Mouse (Mus musculus) monocyte, adult 2 months (primary cell): ENCODE data around the gene Neb.

ENCODE experiments used
- DNase-seq, 2 experiments: peaks; one replicate each; pipeline ENCODE4 v3.0.0; 2022; ENCODE audit warnings: low spot score in 2 of 2, low read depth in 1 of 2

Neb gene

DNA sequence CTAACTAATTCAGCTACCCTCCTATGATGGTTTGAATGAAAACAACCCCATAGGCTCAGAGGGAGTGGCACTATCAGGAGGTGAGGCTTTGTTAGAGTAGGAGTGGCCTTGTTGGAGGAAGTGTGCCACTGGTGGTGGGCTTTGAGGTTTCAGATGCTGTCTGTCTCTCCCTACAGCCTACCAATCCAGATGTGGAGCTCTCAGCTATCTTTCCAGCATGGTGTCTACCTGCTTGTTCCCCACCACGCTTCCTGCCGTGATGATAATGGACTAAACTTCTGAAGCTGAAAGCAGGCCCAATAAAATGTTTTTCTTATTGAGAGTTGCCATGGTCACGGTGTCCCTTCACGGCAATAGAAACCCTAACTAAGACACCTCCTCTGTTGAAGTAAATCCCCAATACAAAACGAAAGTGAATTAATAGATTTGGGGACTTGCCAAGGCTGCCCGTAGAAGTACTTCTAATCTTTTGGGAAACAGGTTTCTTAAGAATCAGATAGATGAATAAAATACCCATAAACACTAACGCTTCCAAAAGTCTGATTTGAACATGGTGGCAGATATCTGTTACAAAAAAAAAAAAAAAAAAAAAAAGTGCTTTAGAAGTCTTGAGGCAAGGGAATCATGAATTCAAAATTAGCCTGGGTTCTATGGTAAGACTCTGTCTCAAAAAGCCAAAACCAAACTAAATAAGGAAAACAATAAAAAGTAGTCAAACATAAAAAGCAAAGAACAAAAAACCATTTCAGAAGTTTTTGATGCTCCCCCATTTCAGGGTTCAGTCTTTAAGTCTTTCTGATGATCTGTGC is 63.1 kb downstream of the Neb start:
- no peak for DNase-seq

DNA sequence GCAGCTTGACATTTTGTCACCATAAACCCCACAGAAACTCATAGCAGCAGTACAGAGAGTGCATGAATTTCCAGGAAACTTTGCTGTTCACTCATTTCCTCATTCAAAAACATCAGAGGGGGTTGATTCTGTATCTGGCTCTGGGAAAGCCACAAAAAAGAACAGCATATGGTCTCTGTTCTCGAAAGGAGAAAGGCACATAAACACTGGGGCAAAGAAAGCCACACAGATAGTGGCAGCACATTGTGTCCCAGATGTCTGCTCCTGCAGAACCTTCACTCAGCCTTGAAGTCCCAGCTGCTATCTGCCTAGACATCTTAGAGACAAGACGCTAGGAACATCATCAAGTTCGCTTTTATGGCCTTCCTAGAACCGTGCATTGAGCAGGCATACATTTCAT is 67.5 kb downstream of the Neb start:
- DNase-seq: no peak

DNA sequence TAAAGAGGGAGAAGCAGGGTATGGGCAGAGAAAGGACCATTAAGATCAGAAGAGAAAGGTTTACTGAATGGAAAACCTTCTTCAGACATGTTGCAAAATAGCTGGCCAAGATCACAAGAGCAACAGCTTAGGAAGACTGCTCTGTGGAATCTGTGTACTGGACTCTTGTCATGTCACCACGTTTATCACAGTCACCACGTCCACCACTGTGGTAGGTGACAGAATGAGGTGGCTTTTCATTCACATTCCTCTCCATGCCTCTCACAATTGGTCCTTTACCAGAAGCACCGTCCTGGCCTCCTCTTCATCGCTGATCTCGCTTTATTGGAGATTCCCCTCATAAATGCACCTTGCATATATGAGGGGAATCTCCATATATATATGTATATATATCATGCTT is 71.6 kb downstream of the Neb start:
- no peak for DNase-seq

DNA sequence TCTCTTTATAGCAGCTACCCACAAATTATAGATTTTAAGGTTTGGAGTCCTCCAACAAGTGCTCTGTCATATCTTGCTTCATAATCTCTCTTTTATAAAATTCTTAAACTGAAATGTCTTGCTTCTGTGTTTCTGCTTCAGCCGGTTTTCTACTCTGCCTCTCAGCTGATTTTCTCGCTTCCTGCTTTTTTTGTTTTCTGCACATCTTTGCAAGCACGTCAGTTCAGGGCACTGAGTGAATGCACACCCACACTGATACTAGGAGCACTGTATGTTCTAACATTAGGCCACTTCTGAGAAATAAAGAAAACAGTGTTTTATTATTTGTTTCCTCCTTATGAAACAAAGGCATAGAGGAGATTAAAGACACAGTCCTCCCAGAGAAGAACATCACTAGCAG is 73.7 kb downstream of the Neb start:
- no peak for DNase-seq

DNA sequence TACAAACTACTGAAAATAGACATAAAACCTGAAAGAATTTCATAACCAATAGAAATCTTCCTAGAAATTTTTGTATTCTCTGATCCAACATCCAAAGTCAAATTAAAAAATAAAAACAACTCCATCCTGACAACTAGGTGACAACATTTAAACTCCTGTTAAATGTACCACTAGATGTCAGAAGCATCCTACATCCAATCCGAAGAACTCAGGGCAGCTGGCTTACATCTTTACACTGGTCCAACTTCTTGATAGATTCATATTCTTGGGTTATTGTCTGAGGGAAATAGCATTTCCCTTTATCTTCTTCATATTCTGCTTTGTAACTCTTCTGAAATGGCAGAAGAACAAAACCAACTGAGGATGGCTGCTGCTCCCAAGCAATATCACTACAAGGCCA is 74.9 kb downstream of the Neb start:
- no peak for DNase-seq

DNA sequence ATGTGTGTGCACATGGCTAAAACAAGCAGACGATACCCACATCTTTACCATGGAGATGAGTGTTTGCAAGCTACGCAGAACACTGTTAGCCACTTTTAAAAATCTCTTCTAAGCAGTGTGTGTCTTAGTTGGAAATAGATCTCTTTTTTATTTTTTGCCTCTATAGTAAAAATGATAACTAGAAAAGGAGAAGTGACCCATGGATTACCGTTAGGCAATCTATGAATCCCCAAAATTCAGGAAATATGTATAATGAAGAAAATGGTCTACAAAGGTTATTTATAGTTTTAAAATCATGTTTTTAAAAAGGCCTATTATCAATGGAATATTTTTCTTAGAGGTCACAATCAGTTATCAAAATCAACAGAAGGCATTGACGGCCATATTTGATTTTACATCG is 80.3 kb downstream of the Neb start:
- no peak for DNase-seq

DNA sequence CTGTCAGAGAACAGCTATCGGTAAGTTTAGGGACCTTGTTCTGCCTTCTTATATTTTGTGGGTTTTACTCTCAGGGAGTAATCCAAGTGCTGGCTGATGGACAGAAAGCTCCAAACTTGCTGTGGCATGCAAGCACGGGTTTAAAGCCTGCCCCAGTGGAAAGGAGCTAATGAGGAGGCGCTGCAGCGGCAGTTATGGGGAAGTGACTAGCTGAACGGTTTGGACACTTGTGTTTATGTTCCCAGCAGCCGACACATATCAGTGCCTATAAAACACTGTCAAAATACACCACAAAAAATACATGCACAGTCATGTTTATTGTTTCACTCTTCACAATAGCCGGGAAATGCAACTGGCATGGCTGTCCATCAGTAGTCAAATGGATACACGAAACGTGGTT is 81.5 kb downstream of the Neb start:
- no peak for DNase-seq

DNA sequence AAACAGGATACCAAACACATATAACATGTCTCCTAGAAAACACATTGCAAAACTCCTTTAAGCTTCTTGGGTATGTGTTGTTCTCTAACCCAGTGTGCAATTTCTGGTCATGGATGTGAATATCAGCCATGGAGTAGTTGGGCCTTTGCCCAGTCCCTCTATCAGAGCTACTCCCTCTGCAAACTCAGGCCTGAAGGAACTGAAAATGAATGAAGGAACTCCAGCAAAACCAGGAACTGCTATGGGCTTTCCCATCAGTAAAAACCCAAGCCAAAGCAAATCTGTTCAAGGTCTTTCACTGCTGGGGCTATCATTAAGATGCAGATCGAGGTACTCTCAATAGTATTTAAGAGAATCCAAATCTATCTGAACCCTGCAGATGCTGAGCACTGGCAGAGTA is 90.8 kb downstream of the Neb start:
- DNase-seq: no peak

DNA sequence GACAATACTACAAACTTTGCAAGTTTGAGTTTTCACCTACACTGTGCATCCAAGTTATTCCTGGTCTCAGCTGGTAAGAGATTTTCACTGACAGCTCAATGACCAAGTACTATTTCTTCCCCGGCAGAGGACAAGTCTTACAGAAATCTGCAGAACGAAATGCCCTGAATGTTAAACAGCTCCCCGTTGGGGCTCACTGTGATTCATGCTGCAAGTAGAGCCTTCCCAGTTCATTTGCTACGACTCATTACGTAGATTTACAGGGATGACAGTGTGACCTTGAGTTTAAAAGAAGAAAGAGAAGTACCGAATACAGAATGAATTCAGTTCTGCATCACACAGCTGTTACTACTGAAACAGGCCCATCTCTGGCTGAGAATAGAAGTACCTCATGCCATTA is 91.9 kb downstream of the Neb start:
- no peak for DNase-seq

DNA sequence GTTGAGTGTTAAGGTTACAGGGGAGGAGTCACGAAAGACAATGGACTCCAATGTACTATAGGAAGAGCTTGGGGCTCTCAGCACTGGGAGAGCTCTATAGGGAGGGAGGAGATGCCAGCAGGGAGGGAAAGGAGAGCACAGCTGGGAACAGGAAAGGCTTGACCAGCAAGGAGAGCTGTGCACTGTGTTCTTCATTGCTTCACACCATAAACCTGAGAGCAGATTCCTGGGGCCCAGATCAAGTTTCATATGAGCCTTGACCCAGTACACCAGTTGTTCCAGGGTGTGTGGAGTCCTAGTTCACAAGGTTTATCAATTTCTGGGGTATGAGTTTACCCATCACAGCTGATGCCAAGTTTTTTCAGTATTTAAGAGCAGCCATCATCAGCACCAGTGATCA is 106.1 kb downstream of the Neb start:
- no peak for DNase-seq

DNA sequence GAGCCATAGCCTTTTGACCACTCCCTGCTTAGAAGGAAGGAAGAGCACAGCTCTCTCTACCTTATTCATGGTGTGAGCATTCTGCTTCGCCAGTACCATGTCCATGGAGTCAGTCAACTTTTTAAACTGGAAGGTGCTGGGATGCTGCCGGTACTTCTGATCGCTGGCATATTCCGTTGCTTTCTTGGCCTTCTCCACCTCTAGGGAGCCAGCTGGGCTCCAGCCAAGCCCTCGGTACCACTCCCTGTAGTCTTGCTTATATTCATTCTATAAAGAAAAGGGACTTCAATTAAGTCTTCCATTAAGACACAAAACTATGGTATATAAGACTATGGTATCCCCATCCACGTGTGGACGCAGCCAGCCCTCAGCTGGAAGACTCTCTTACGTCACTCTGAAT is 107.4 kb downstream of the Neb start:
- no peak for DNase-seq

DNA sequence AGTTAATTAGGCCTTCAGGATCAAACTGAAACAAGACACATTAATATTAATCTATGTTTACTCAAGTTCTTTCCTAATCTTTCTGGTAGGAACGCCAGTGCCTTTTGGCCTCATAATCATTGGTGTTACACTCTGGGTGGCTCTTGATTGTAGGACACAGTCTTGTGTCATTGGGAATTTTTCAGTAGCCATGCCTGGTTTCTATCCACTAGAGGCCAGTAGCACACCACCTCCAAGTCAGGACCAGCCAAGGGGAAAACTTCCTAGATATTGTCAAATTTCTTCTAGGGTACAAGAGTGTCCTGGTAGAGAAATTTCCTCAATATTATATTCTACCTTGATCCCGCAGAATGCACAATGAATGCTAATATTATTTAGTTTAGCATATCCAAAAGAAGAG is 116.1 kb downstream of the Neb start:
- no peak for DNase-seq

DNA sequence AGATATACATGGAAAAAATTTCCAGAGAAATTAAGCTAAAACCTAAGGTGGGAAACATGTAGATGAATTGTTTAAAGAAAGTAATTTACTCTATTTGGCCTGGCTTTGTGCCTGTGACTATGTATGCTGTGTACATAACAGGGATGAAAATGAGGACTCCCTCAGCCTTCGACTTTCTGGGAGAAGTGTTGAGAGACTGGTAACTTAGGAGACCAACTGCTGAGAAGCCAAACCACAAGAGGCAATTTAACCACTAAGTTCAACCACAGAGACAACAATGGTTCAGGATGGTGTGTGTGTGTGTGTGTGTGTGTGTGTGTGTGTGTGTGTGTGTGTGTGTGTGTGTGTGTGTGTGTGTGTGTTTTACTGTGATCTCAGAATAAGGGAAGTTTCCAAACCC is 126.2 kb downstream of the Neb start:
- DNase-seq: no peak

DNA sequence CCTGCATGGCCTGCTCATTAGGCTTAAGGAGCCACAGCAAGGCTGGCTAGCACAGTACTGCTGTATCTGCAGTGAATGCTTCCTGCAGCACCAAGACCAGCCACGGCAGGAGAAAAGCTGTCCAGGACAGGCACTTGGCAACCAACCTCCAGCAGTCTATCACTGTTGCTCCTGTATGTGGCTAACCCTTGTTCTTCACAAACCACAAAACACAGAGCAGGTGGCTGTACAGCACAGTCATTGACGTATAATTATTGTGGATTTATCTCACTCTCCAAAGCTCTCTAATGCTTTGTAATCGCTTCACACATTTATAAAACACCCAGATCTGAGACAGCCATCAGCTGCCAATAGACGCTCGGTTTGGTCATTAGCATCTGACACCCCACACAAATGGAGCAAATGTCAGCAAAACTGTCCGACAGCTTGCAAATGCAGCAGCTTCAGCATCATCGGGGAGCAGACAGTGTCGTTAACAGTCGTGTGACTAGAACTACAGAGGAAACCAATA is 129.9 kb downstream of the Neb start:
- no peak for DNase-seq

DNA sequence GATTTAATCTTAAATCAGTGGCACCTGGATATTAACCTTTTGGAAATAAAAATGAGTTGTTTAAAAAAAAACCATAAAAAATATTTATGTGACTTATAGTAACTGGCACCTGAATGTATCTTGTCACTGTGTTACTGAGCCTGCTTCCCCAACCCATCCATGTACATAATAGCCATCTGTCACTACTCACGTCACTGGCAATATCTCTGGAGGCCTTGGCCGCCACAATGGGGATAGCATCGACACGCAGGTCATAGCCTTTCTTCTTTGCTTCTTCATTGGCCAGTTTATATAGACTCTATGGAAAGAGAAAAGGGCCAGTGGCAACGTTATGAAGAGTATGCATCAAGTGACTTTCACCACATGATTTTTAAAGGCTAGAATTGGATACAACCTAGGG is 133.2 kb downstream of the Neb start:
- DNase-seq: no peak

DNA sequence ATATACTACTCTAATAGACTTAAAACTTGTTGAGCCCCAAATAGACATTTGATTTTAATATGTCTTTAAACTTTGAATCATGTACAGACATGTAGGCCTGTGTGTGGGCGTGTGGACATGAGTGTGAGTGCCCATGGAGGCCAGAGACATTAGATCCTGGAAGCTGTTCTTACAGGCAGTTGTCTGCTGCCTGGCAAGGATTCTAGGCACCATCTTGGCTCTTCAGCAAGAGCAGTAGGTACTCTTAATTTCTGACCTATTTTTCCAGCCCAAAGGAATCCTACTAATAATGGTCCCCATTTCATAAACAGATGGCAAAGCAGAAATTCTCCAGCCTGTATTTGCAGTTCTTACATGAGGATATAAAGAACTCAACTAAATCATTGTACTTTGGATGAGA is 135.6 kb downstream of the Neb start:
- no peak for DNase-seq

DNA sequence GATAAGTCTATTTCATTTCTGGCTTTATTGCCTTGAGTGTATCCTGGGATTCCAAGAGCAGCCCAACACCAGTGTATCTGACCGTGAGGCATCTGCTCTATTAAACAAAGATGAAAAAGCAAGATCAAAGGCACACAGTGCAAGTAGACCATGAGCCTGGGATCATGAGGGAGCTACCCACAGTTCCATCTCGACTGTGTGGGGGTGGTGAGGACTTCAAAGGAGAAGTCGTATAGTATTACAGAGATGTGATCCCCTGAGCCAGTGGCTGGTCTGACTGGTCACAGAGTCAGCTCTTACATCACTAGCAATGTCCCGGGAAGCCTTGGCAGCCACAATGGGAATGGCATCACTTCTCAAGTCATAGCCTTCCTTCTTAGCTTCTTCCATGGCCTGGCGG is 140.4 kb downstream of the Neb start:
- no peak for DNase-seq

DNA sequence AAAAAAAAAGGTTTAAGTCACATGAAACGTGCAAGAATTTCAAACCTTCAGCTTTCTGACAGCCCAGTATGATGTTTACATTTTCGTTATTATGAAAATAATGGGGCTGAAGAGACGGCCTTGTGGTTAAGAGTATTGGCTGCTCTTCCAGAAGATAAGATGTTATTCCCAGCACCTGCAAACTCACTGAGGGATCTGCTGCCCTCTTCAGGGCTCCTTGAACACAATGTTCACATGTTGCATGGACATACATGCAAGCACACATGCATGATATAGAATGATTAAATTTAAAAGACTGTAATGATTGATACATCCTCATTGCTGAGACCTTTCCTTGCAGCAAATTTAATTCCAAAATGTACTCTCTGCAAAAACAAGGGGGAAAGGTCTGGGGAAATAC is 150.7 kb downstream of the Neb start:
- no peak for DNase-seq

DNA sequence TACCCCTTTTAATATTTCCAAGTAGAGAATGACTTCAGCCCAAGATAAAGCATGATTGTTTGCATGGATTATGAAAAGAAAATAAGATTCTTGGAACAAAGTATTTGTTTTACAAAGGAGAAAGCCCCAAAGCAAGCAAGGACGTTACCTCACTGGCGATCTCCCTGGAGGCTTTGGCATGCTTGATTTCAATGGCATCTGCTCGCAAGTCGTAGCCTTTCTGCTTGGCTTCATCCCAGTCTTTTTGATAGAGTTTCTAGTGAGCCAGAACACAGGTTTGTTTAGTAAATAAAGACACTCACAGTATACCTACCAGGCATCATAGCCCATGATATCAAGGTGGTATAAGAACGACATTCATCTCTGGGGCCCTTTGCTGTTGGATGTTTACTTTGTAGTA is 153.9 kb downstream of the Neb start:
- no peak for DNase-seq

DNA sequence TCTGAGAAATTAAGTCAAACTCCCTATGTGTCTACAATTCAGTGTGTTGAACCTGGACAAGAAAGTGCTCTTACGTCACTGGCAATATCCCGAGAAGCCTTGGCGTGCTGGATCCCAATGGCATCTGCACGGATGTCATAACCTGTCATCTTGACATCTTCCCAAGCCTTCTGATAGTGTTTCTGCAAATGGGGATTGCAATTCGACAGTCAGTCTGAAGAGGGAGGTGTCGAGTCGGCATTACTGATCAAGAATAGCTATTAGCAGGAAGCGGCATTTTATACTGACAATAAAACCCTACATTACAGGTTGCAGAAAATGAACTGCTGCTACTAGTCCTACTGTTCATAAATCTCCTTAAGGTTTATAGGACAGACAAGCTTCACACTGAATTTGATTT is 158.2 kb downstream of the Neb start:
- DNase-seq: no peak

DNA sequence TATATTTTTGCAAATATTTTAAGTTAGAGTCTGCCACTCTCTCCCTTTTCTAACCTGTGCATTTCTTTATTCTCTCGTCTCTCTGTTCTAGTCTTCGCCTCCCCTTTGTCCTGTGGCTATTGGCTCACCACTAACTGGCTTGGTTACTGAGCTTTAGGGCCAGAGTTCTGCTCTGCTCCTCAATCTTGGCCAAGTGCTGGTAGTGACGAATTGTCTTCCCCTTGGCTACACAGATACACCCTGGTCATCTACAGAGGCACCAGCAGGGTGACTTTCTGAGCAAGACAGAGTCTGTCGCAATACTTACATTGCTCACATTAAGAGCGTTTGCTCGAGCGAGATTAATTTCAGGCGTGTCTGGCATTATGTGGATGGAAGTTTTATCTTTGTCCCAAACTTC is 162.3 kb downstream of the Neb start:
- DNase-seq: no peak

DNA sequence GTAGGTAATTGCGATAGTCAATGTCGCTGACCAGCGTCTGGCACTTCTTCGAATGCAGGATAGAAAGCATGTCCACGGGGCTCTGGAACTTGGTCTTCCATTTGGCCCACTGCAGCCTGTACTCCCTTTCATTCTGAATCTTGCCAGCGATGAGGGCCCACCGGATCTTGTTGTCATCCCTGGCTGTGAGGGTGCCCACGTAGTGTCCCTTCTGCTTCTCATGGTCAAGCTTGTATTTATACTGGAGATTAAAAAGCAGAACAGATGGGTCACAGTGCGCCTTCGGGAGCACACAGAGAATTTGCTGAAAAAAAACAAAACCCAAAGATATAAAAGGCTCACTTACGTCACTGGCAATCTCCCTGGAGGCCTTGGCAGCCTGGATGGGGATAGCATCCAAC is 165.7 kb downstream of the Neb start:
- DNase-seq: no peak

DNA sequence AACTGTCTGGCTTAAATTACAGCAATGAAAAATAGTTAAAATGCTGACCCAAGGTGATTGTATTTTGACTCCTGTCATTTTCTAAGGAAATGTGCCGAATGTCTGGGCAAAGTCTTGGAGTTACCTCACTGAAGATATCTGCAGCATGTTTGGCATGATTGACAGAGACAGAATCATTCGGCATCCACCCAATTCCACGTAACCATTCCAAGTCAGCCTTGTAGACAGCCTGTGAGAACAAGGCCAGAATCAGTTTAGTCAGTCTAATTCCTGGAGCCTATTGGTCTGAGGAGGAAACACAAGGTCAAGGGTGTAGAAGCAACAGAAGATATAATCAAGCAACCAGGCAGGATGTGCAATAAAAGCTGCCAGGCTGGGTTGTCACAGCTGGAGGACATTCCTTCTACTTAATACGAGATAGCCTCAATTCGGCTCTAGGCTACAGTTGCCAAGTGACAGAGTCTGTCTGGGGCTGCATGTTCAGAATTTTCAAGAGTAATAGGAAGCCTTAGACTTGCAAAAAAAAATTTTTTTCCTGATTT is 166.8 kb downstream of the Neb start:
- no peak for DNase-seq
